Mouse (Mus musculus) testis, adult 2 months (tissue): ENCODE results near the gene Tln2. TPM values are rescaled to one million over a fixed set of nuclear protein-coding genes. Genes with fewer than 3 reads are reported as not detected.

Experiments
- H3K27ac ChIP-seq: fragments of 200-500 bp; 2 replicates; pipeline ENCODE4 v1.5.1; 2012; ENCODE audit warnings: low read depth, low read length; ENCODE audit not compliant: control insufficient read depth, insufficient read depth
- H3K27me3 ChIP-seq: fragments of 200-500 bp; 2 replicates; pipeline ENCODE4 v1.6.1; 2012; ENCODE audit warnings: mild to moderate bottlenecking, low read length, moderate library complexity; ENCODE audit not compliant: control insufficient read depth, insufficient read depth
- H3K36me3 ChIP-seq: fragments of 200-500 bp; 2 replicates; pipeline ENCODE4 v1.6.1; 2012; ENCODE audit warnings: mild to moderate bottlenecking, low read length; ENCODE audit not compliant: control insufficient read depth, insufficient read depth
- H3K4me1 ChIP-seq: fragments of 200-500 bp; 2 replicates; pipeline ENCODE4 v1.6.1; 2012; ENCODE audit warnings: low read length; ENCODE audit not compliant: control insufficient read depth, insufficient read depth
- H3K4me3 ChIP-seq: fragments of 200-500 bp; 2 replicates; pipeline ENCODE4 v1.5.1; 2012; ENCODE audit warnings: low read depth, mild to moderate bottlenecking, low read length, moderate library complexity, mixed read lengths; ENCODE audit not compliant: control insufficient read depth
- CTCF ChIP-seq: fragments of 200-500 bp; IDR thresholded peaks from 2 replicates; pipeline ENCODE4 v1.5.1; 2012; ENCODE audit warnings: low read depth, mild to moderate bottlenecking, inconsistent platforms, low read length, moderate library complexity; ENCODE audit not compliant: control insufficient read depth, insufficient read depth, insufficient replicate concordance
- POLR2A ChIP-seq: fragments of 200-500 bp; IDR thresholded peaks from 2 replicates; pipeline ENCODE4 v1.6.1; 2012; ENCODE audit warnings: low read depth, mild to moderate bottlenecking, inconsistent platforms, low read length, moderate library complexity; ENCODE audit not compliant: control insufficient read depth
- polyA plus RNA-seq: library from polyadenylated mRNA; depleted of rRNA; stranded (reverse); fragments of >200 nt; gene quantifications from 2 replicates; pipeline ENCODE4 v1.2.3, GENCODE M21; 2012; rRNA removed

The Tln2 gene
- polyA plus RNA-seq, result 89.6 and 108 TPM in 2 replicates

GRCm38 (mm10) chr9:67559603-67560002 lies at the start of gene Tln2:
Tln2 (minus strand) TSS chr9:67559703.
- Histone ChIP-seq H3K4me3 (no peak within 1 kb of the TSS), H3K27me3 (no peaks in the 10 kb centered on the region), H3K27ac (no peak within 1 kb of the TSS), H3K36me3 (no peaks in the 10 kb centered on the region), H3K4me1 (no peaks in the 10 kb centered on the region)
- TF ChIP-seq POLR2A (no peak), CTCF (no peak)

DNA sequence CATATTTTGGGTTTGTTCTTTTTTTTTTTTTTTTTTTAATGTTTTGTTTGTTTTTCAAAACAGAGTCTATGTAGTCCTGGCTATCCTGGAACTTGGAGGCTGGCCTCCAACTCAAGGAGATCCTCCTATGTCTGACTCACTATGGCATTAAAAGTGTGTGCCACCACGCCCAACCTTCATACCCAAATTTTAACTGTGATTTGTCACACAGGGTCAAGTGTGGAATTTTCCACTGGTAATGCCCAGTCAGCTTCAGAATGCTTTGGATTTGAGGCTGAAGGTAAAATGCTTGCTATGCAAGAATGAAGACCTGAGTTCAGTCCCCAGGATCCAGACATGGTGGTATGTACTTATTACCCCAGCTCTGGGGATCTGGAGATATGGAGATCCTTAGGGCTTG lies 49.7 kb upstream of the Tln2 start:
- H3K36me3 ChIP-seq, result no peaks in the 10 kb centered on the region
- no peak for TF ChIP-seq POLR2A
- TF ChIP-seq CTCF, result no peak
- no peak overlapping the region for H3K4me3 ChIP-seq
- H3K27ac ChIP-seq, result no peak overlapping the region
- no peaks in the 10 kb centered on the region for H3K4me1 ChIP-seq
- H3K27me3 ChIP-seq, result no peaks in the 10 kb centered on the region

DNA sequence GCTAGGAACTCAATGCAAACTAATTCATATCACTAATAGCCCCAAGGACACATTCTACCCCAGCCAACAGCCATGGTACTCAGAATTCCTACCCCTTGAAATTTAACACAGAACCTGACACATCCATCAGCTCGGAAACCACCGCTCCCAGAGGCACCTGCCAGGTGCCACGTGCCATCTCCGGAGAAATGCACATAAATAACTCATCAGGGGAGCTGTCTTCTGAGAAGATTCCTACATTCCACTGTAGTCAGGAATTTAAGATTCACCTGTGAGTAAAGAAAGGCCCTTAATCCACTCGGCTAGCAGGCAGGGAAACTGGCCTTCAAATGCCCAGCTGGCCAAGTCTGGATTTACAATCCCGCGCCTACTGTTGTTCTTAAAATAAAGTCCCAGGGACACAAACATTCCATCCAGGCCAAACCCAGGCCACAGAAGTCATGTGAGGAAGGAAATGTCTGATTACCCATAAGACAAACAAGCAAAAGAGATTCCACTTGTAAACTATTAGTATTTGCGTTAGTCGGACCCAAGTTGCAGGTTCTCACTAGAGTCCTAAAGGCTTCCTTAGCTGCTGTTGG lies 48.4 kb upstream of the Tln2 start:
- TF ChIP-seq CTCF (no peak), POLR2A (no peak)
- H3K4me3 ChIP-seq, result no peak overlapping the region
- H3K27me3 ChIP-seq, result no peaks in the 10 kb centered on the region
- no peaks in the 10 kb centered on the region for H3K36me3 ChIP-seq
- H3K4me1 ChIP-seq, result no peaks in the 10 kb centered on the region
- no peak overlapping the region for H3K27ac ChIP-seq

DNA sequence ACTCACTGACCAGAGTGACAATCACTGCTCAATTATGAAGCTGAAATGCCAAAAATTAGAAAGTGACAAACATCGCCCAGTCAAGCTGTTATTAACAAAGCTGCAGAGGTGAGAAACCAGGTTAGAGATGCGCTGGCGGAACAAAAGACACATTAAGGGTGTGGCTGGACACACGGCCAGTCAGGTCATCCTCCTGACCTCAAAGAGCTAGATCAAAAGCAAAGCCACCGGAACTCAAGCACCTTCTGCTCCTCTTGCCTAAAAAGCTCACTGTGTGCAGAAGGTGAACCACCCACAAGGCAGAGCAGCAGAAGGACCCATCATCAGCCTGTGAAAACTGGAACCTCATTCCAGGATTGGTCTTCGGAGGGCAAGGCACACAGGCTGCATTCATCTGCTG lies 47.8 kb upstream of the Tln2 start:
- Histone ChIP-seq H3K36me3 (no peaks in the 10 kb centered on the region), H3K27me3 (no peaks in the 10 kb centered on the region), H3K4me1 (no peaks in the 10 kb centered on the region), H3K4me3 (no peak overlapping the region), H3K27ac (no peak overlapping the region)
- TF ChIP-seq POLR2A, result no peak
- no peak for TF ChIP-seq CTCF

DNA sequence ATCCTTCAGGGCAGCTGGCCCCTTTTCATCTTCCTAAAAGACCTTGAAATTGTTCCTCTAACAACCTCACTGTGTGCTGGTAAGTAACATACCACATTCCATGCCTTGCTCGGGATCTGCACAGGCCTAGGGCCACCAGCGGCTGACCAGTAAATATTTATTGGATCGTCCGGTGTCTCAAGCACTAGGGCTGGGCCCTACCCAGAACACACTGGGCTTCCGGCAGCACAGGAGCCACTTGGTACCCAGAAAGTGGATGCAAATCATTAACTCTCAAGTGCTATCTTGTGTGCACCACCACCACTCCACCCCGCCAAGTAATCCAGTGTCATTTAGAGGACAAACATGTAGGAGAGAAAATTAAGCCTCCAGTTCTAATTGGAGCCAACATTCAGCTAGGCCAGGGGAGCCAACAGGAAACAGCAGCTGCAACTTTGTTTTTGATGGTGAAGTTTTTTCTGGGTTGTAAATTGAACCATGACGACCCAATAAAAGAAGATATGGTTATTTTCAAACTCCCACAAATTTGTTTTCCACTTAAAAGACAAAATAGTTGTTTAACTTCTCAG lies 46.4 kb upstream of the Tln2 start:
- TF ChIP-seq POLR2A (no peak), CTCF (no peak)
- no peaks in the 10 kb centered on the region for H3K4me1 ChIP-seq
- H3K27ac ChIP-seq, result no peak overlapping the region
- H3K36me3 ChIP-seq, result no peaks in the 10 kb centered on the region
- H3K4me3 ChIP-seq, result no peak overlapping the region
- no peaks in the 10 kb centered on the region for H3K27me3 ChIP-seq

DNA sequence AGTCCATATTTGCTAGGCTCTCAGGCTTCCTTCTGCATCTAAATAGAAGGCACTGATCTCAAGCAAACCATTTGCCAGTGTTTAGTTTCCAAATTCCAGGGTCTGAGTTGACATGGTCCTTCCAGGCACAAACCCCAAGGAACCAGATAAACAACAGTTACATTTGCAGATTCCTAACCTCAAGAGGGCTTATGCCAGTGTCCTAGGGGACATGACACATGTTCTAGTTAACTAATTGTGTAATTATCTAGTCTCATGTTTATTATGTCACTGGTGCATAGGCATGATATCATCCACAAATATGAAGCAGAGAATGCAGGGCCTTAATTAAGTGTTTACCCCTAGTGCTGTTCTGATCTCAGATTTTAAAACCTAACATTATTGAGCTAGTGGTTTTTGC lies 45.4 kb upstream of the Tln2 start:
- Histone ChIP-seq H3K27ac (no peak overlapping the region), H3K36me3 (no peaks in the 10 kb centered on the region), H3K27me3 (no peaks in the 10 kb centered on the region), H3K4me1 (no peaks in the 10 kb centered on the region), H3K4me3 (no peak overlapping the region)
- no peak for TF ChIP-seq POLR2A

- no peaks in the 10 kb centered on the region for H3K27me3 ChIP-seq
- no peaks in the 10 kb centered on the region for H3K4me1 ChIP-seq
- no peak overlapping the region for H3K4me3 ChIP-seq
- no peak overlapping the region for H3K27ac ChIP-seq
- no peak for TF ChIP-seq CTCF
- TF ChIP-seq POLR2A, result no peak
- no peaks in the 10 kb centered on the region for H3K36me3 ChIP-seq
Measured at GRCm38 (mm10) chr9:67602347-67602746, 42.8 kb upstream of the Tln2 start.

DNA sequence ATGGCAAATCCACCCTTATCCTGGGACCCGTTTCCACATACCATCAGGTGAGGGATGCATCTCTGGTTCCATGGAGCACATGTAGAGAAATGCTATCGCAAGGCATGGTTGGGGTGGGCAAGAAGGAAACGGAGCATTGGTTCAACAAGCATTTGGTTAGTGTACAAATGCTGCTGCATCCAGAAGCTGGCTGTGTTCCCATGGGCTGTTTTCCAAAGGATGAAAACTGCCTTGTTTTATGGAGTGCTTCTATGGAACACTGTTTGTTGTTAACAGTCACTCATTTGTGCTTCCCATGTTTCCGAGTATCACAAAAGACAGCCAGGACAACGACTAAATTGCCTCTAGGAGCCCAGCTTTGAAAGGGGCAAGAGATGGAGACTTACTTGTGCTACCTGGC lies 35.7 kb upstream of the Tln2 start:
- peaks cover 2% of the 10 kb centered on the region; the same call in 1 of the 2 replicates for H3K4me1 ChIP-seq
- H3K27ac ChIP-seq, result no peak overlapping the region
- no peak overlapping the region for H3K4me3 ChIP-seq
- no peaks in the 10 kb centered on the region for H3K36me3 ChIP-seq
- no peaks in the 10 kb centered on the region for H3K27me3 ChIP-seq
- TF ChIP-seq CTCF (no peak), POLR2A (no peak)
